Mouse (Mus musculus): Measurements from ENCODE around the gene Cnih4. TPM values are rescaled to one million over a fixed set of nuclear protein-coding genes. Genes with fewer than 3 reads are reported as not detected.

Gene Cnih4
- polyA plus RNA-seq, 1 experiment from 2014 or later = 91.1 TPM

- no peak overlapping the region for H3K27ac ChIP-seq (ENCODE audit: low read depth, low read length)
- no peaks in the 10 kb centered on the region for H3K27me3 ChIP-seq (ENCODE audit: control insufficient read depth, insufficient read depth, low read length)
- WGBS = 80% methylated on average over 3 of the region's 3 CpGs
- H3K36me3 ChIP-seq (ENCODE audit: control insufficient read depth, insufficient read depth, low read length) = peaks cover 8% of the 10 kb centered on the region
- DNase-seq (ENCODE audit: low spot score) (no peak), ATAC-seq (ENCODE audit: low FRiP score) (no peak)
- no peak overlapping the region for H3K4me2 ChIP-seq (replicated peaks; ENCODE audit: low read depth, low read length)
- no peaks in the 10 kb centered on the region for H3K4me1 ChIP-seq (replicated peaks; ENCODE audit: control insufficient read depth, insufficient read depth, low read length)
- no peak overlapping the region for H3K9ac ChIP-seq (ENCODE audit: low read depth, low read length)
- H3K9me3 ChIP-seq (ENCODE audit: control insufficient read depth, low read length) = no peaks in the 10 kb centered on the region
- no peak overlapping the region for H3K4me3 ChIP-seq (ENCODE audit: low read depth, low read length)
Measured at GRCm38 (mm10) chr1:181168377-181168776, 23.9 kb downstream of the Cnih4 start.

DNA sequence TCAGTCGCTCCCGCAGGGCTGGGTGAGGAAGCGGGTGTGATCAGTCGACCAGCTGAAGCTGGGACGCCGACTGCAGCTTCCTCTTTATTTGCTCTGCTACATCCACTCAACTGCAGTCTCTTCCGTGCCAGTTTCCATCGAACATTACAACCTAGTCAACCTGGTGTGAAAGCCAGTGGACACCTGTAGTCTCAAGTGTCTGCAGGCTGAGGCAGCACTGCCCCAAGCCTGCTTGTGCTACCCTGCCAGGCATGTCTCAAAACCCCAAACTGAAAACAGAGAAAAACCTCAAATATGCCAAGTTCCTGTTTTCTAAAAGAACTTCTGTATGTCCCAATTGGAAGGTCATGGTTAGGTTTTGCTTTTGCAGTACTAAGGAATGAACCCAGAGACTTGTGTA lies 25.7 kb downstream of the Cnih4 start:
- ATAC-seq (ENCODE audit: low FRiP score) = no peak
- no peak for DNase-seq (ENCODE audit: low spot score)
- Histone ChIP-seq H3K4me2 (replicated peaks; ENCODE audit: low read depth, low read length) (no peak overlapping the region), H3K4me1 (replicated peaks; ENCODE audit: control insufficient read depth, insufficient read depth, low read length) (no peaks in the 10 kb centered on the region), H3K27me3 (ENCODE audit: control insufficient read depth, insufficient read depth, low read length) (no peaks in the 10 kb centered on the region), H3K36me3 (ENCODE audit: control insufficient read depth, insufficient read depth, low read length) (peaks cover 6% of the 10 kb centered on the region; the same call in 1 of the 2 replicates), H3K4me3 (ENCODE audit: low read depth, low read length) (no peak overlapping the region), H3K9me3 (ENCODE audit: control insufficient read depth, low read length) (no peaks in the 10 kb centered on the region), H3K27ac (ENCODE audit: low read depth, low read length) (no peak overlapping the region), H3K9ac (ENCODE audit: low read depth, low read length) (no peak overlapping the region)
- WGBS = 92% methylated on average over 8 of the region's 8 CpGs

GRCm38 (mm10) chr1:181188925-181189324 lies 44.4 kb downstream of the Cnih4 start:
- Histone ChIP-seq H3K27ac (ENCODE audit: low read depth, low read length) (no peak overlapping the region), H3K27me3 (ENCODE audit: control insufficient read depth, insufficient read depth, low read length) (no peaks in the 10 kb centered on the region), H3K9me3 (ENCODE audit: control insufficient read depth, low read length) (no peaks in the 10 kb centered on the region), H3K4me1 (replicated peaks; ENCODE audit: control insufficient read depth, insufficient read depth, low read length) (no peaks in the 10 kb centered on the region), H3K4me3 (ENCODE audit: low read depth, low read length) (no peak overlapping the region), H3K9ac (ENCODE audit: low read depth, low read length) (no peak overlapping the region), H3K36me3 (ENCODE audit: control insufficient read depth, insufficient read depth, low read length) (peaks cover 18% of the 10 kb centered on the region), H3K4me2 (replicated peaks; ENCODE audit: low read depth, low read length) (no peak overlapping the region)
- ATAC-seq (ENCODE audit: low FRiP score) (no peak), DNase-seq (ENCODE audit: low spot score) (no peak)
- 96% methylated on average over 4 of the region's 4 CpGs for WGBS

DNA sequence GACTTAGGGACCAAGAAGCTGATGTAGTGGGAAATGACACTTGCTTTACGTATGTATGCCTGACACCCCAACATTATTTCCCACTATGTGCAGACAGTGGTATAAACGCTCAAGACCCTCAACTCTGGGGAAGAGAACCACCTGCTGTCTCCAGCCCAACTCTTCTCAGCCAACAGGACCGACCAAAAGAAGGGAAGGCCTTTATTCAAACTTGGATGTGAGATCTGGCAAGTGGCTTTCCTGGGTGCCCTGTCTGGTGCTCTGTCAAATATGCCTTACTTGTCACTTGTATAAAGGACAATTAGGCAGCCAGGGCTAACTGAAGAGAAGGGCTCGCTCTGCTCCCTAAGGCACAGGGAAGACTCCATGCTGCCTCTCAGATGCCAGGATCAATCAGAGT lies 55.0 kb downstream of the Cnih4 start:
- DNase-seq (ENCODE audit: low spot score) (no peak), ATAC-seq (ENCODE audit: low FRiP score) (no peak)
- Histone ChIP-seq H3K4me1 (replicated peaks; ENCODE audit: control insufficient read depth, insufficient read depth, low read length) (no peaks in the 10 kb centered on the region), H3K4me2 (replicated peaks; ENCODE audit: low read depth, low read length) (no peak overlapping the region), H3K9me3 (ENCODE audit: control insufficient read depth, low read length) (no peaks in the 10 kb centered on the region), H3K4me3 (ENCODE audit: low read depth, low read length) (no peak overlapping the region), H3K36me3 (ENCODE audit: control insufficient read depth, insufficient read depth, low read length) (peaks cover 27% of the 10 kb centered on the region), H3K27ac (ENCODE audit: low read depth, low read length) (no peak overlapping the region), H3K9ac (ENCODE audit: low read depth, low read length) (no peak overlapping the region), H3K27me3 (ENCODE audit: control insufficient read depth, insufficient read depth, low read length) (no peaks in the 10 kb centered on the region)
- 89% methylated on average over 4 of the region's 4 CpGs for WGBS

DNA sequence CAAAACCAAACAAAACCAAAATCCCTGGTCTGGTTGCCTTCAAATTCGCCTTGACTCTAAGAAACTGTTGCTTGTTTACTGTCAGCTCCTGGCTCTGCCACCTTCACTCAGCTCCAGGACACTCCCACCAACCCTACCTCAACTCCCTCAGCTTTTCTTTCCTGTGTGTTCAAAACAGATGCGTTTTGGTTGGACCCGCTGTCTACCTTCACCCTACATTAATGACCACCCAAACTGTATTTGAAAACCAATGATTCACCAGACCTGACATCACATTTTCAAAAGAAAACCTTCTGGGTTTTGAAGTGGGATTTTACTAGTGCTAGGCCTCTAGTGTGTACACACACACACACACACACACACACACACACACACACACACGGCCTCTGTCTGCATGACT lies 65.7 kb downstream of the Cnih4 start:
- peak overlapping the region; percentile 93 for H3K4me3 ChIP-seq (ENCODE audit: low read depth, low read length)
- 28% methylated on average over 4 of the region's 4 CpGs for WGBS

DNA sequence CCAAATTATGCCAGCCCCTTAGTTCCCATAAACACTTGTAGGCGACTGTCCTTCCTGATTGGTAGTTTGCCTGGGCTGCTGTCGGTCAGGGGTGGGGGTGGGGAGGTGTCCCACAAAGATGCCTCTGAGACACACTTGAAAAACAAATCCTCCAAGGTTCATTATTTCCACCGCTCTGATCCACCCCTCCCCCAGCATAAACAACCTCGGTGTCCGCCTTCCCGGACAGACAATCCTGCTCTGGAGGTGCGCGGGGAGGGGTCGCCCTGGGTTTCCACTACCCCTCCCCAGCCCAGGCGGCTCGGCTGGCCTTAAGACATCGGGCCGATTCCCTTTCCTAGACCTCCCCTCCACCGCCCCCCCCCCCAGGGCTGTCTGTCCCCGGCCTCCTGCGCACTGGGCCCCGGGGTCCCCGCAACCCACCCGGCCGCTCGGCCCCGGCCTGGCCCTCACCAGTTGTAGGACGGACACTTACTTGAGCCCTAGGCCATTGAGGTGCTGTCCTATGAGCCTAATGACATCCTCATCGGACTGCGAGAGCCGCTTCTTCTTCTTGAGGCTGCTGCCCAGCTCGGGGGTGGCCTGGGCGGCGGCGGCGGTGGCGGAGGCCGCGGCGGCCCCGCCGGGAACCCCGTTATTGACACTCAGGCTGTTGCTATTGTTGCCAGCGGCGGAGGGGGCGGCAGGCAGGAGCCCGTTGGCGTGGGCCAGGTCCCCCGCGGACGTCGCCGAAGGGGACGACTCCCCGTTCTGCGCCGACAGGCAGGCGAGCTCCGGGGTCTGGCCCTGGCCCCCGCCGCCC lies 66.3 kb downstream of the Cnih4 start:
- peak overlapping the region; percentile 74 for H3K4me2 ChIP-seq (replicated peaks; ENCODE audit: low read depth, low read length)

More for the DNA sequence above, 65.7 kb downstream of the Cnih4 start:
- no peaks in the 10 kb centered on the region for H3K36me3 ChIP-seq (ENCODE audit: control insufficient read depth, insufficient read depth, low read length)
- H3K4me1 ChIP-seq (replicated peaks; ENCODE audit: control insufficient read depth, insufficient read depth, low read length) = 0 out of 2 replicates have a peak, but pooled peaks cover 4% of the 10 kb centered on the region
- H3K27me3 ChIP-seq (ENCODE audit: control insufficient read depth, insufficient read depth, low read length) = no peaks in the 10 kb centered on the region
- H3K27ac ChIP-seq (ENCODE audit: low read depth, low read length) = no peak overlapping the region
- H3K4me2 ChIP-seq (replicated peaks; ENCODE audit: low read depth, low read length) = peak overlapping the region; percentile 74
- ATAC-seq (ENCODE audit: low FRiP score) = no peak
- no peaks in the 10 kb centered on the region for H3K9me3 ChIP-seq (ENCODE audit: control insufficient read depth, low read length)
- no peak for DNase-seq (ENCODE audit: low spot score)
- peak overlapping the region; percentile 90; the same call in 1 of the 2 replicates for H3K9ac ChIP-seq (ENCODE audit: low read depth, low read length)

GRCm38 (mm10) chr1:181211403-181211919 lies 67.0 kb downstream of the Cnih4 start:
- ATAC-seq (ENCODE audit: low FRiP score) (peak; percentile 61), DNase-seq (ENCODE audit: low spot score) (peak; percentile 59)
- no peaks in the 10 kb centered on the region for H3K36me3 ChIP-seq (ENCODE audit: control insufficient read depth, insufficient read depth, low read length)
- 0 out of 2 replicates have a peak, but pooled peaks cover 4% of the 10 kb centered on the region for H3K4me1 ChIP-seq (replicated peaks; ENCODE audit: control insufficient read depth, insufficient read depth, low read length)
- no peaks in the 10 kb centered on the region for H3K27me3 ChIP-seq (ENCODE audit: control insufficient read depth, insufficient read depth, low read length)
- peak overlapping the region; percentile 90 for H3K27ac ChIP-seq (ENCODE audit: low read depth, low read length)
- H3K4me2 ChIP-seq (replicated peaks; ENCODE audit: low read depth, low read length) = peak overlapping the region; percentile 74
- peak overlapping the region; percentile 90 for H3K9ac ChIP-seq (ENCODE audit: low read depth, low read length)
- no peaks in the 10 kb centered on the region for H3K9me3 ChIP-seq (ENCODE audit: control insufficient read depth, low read length)
- H3K4me3 ChIP-seq (ENCODE audit: low read depth, low read length) = peak overlapping the region; percentile 93
- 0% methylated on average over 1 of the region's 72 CpGs for WGBS

More for the DNA sequence above, 66.3 kb downstream of the Cnih4 start:
- Histone ChIP-seq H3K4me1 (replicated peaks; ENCODE audit: control insufficient read depth, insufficient read depth, low read length) (0 out of 2 replicates have a peak, but pooled peaks cover 4% of the 10 kb centered on the region), H3K36me3 (ENCODE audit: control insufficient read depth, insufficient read depth, low read length) (no peaks in the 10 kb centered on the region), H3K9me3 (ENCODE audit: control insufficient read depth, low read length) (no peaks in the 10 kb centered on the region), H3K4me3 (ENCODE audit: low read depth, low read length) (peak overlapping the region; percentile 93), H3K27ac (ENCODE audit: low read depth, low read length) (peak overlapping the region; percentile 90), H3K9ac (ENCODE audit: low read depth, low read length) (peak overlapping the region; percentile 90), H3K27me3 (ENCODE audit: control insufficient read depth, insufficient read depth, low read length) (no peaks in the 10 kb centered on the region)
- DNase-seq (ENCODE audit: low spot score) (peak; percentile 60), ATAC-seq (ENCODE audit: low FRiP score) (peak; percentile 65)
- under 1% methylated on average over 49 of the region's 56 CpGs for WGBS

GRCm38 (mm10) chr1:181211920-181212633 lies 67.6 kb downstream of the Cnih4 start, which contains the start of gene Wdr26:
Gene Wdr26, minus strand, starts transcription at chr1:181212001.
- ATAC-seq (ENCODE audit: low FRiP score) (peak; percentile 95), DNase-seq (ENCODE audit: low spot score) (peak; percentile 88)
- Histone ChIP-seq H3K27me3 (ENCODE audit: control insufficient read depth, insufficient read depth, low read length) (no peaks in the 10 kb centered on the region), H3K36me3 (ENCODE audit: control insufficient read depth, insufficient read depth, low read length) (no peaks in the 10 kb centered on the region), H3K4me2 (replicated peaks; ENCODE audit: low read depth, low read length) (peak within 1 kb of the TSS; percentile 91), H3K9me3 (ENCODE audit: control insufficient read depth, low read length) (no peaks in the 10 kb centered on the region), H3K9ac (ENCODE audit: low read depth, low read length) (peak within 1 kb of the TSS; percentile 90), H3K27ac (ENCODE audit: low read depth, low read length) (peak within 1 kb of the TSS; percentile 90), H3K4me3 (ENCODE audit: low read depth, low read length) (peak within 1 kb of the TSS; percentile 93), H3K4me1 (replicated peaks; ENCODE audit: control insufficient read depth, insufficient read depth, low read length) (0 out of 2 replicates have a peak, but pooled peaks cover 4% of the 10 kb centered on the region)
- WGBS = under 1% methylated on average over 51 of the region's 54 CpGs
